Comparison of ENCODE assay signal across 14 mouse cellular contexts in genomic region chr2:136896131-136896530, GRCm38 (mm10). TPM values are rescaled to one million over a fixed set of nuclear protein-coding genes. Genes with fewer than 3 reads are reported as not detected.
"Had no signal": no experiment of that assay in that cellular context is flagged by ENCODE, and none has a peak within 500 bp of the region (broad histone marks: within the 10 kb centered on the region; RNA-seq: fewer than 3 reads in every experiment).

No protein-coding gene starts in this region.

- H3K9me3 ChIP-seq: neural tube, embryonic 13.5 days; stomach, embryonic 15.5 days had no signal

- H3K27me3 ChIP-seq: neural tube, embryonic 13.5 days; stomach, embryonic 15.5 days had no signal

- H3K4me3 ChIP-seq: left cerebral cortex, adult 2 months; neural tube, embryonic 13.5 days; stomach, embryonic 15.5 days had no signal

- H3K36me3 ChIP-seq: neural tube, embryonic 13.5 days; stomach, embryonic 15.5 days had no signal

- H3K9ac ChIP-seq: neural tube, embryonic 13.5 days; stomach, embryonic 15.5 days had no signal

- H3K4me1 ChIP-seq: stomach, embryonic 15.5 days had no signal

- H3K4me2 ChIP-seq: neural tube, embryonic 13.5 days; stomach, embryonic 15.5 days had no signal

- H3K27ac ChIP-seq: left cerebral cortex, adult 2 months; neural tube, embryonic 13.5 days; stomach, embryonic 15.5 days had no signal

- DNase-seq: kidney, adult 18-20 months; kidney, postnatal 14 days; liver; lung, postnatal 36 days; midbrain, embryonic 14.5 days; retina, postnatal 1 day; right cerebral cortex, postnatal 14 days; thymus, adult 2 months; thymus, postnatal 25 days had no signal

RNA-seq across cellular contexts. Expression of gene AL731706.2, which starts 10.7 kb away (rescaled TPM):
- polyA plus RNA-seq: spleen, adult 2 months; testis, adult 2 months; thymus, adult 2 months had no signal
